13 mouse cellular contexts compared by ENCODE assay signal in genomic region chr12:104174747-104175146, GRCm38 (mm10). TPM values are rescaled to one million over a fixed set of nuclear protein-coding genes. Genes with fewer than 3 reads are reported as not detected.
DNase-seq lines count a peak whose midpoint lies in the region; ATAC-seq lines count a peak whose summit lies in the region.
"Had no signal": no experiment of that assay in that cellular context is flagged by ENCODE, and none has a peak within 500 bp of the region (broad histone marks: within the 10 kb centered on the region; RNA-seq: fewer than 3 reads in every experiment).

No protein-coding gene starts in this region.

- peak overlapping the region; percentile 5; the same call in 1 of the 2 replicates for H3K27ac ChIP-seq in macrophage
- no peak overlapping the region for H3K27ac ChIP-seq in midbrain, embryonic 15.5 days
- H3K27ac ChIP-seq: hindbrain, embryonic 10.5 days; neural tube, embryonic 12.5 days had no signal

- H3K9ac ChIP-seq in midbrain, embryonic 15.5 days = no peak overlapping the region
- H3K9ac ChIP-seq: neural tube, embryonic 12.5 days had no signal

- WGBS in macrophage (ENCODE audit: missing documents) = 2% methylated on average over 3 of the region's 3 CpGs
- 80% methylated on average over 3 of the region's 3 CpGs for WGBS in midbrain, embryonic 15.5 days

- peak; percentile 23 to 30 for DNase-seq in kidney, adult 8-10 months
- DNase-seq in kidney, adult 18-20 months = no peak
- DNase-seq in adrenal gland, postnatal 36 days = peak; percentile 53 to 54
- DNase-seq in heart, postnatal 36 days = peak; percentile 25 to 46
- no peak for DNase-seq in left cerebral cortex, adult 8-10 months (ENCODE audit: low spot score in 2 of 2)
- DNase-seq: thymus, postnatal 4 days had no signal

- H3K9me3 ChIP-seq in midbrain, embryonic 15.5 days = no peaks in the 10 kb centered on the region
- H3K9me3 ChIP-seq: hindbrain, embryonic 10.5 days; neural tube, embryonic 12.5 days had no signal

- no peak for ATAC-seq in midbrain, embryonic 15.5 days (replicated peaks)
- ATAC-seq: forebrain, embryonic 14.5 days had no signal

- no peak overlapping the region for H3K4me3 ChIP-seq in macrophage (ENCODE audit: inconsistent target)
- H3K4me3 ChIP-seq in midbrain, embryonic 15.5 days = no peak overlapping the region
- H3K4me3 ChIP-seq: hindbrain, embryonic 10.5 days; neural tube, embryonic 12.5 days had no signal

- H3K4me2 ChIP-seq in midbrain, embryonic 15.5 days = no peak overlapping the region
- H3K4me2 ChIP-seq: neural tube, embryonic 12.5 days had no signal

- H3K4me1 ChIP-seq in midbrain, embryonic 15.5 days = no peaks in the 10 kb centered on the region
- H3K4me1 ChIP-seq: hindbrain, embryonic 10.5 days; neural tube, embryonic 12.5 days had no signal

- intact Hi-C loops in heart, postnatal 36 days (cut with DNase I) = loop anchor here (5.0 to 10.0 kb wide), 2 partner anchors 107 to 180 kb away; no protein-coding TSS in a partner anchor

- H3K36me3 ChIP-seq in macrophage (ENCODE audit: inconsistent target) = no peaks in the 10 kb centered on the region
- no peaks in the 10 kb centered on the region for H3K36me3 ChIP-seq in midbrain, embryonic 15.5 days (replicated peaks)
- H3K36me3 ChIP-seq: hindbrain, embryonic 10.5 days; neural tube, embryonic 12.5 days had no signal

- no peaks in the 10 kb centered on the region for H3K27me3 ChIP-seq in midbrain, embryonic 15.5 days (replicated peaks)
- H3K27me3 ChIP-seq: neural tube, embryonic 12.5 days had no signal

- H3K79me2 ChIP-seq in macrophage (ENCODE audit: inconsistent target) = no peaks in the 10 kb centered on the region

RNA-seq across cellular contexts. Expression of gene Serpina3c, which starts 21.1 kb away (rescaled TPM):
- total RNA-seq in adrenal gland, postnatal 36 days (2021) = 10 to 100 TPM; 15.0 to 21.3 TPM
- total RNA-seq in heart, postnatal 36 days (2021) = 1 to 10 TPM in 1 of 2 experiments, under 1 TPM in 1; 0.61 to 1.2 TPM
- total RNA-seq in macrophage (2018; cell fraction: chromatin; rRNA removed) = not detected
- total RNA-seq in macrophage (2018; cell fraction: cytosol; rRNA removed) = under 1 TPM in 6 of 26 experiments, not detected in 20; 0.04 to 0.10 (median 0.06) TPM
- total RNA-seq in macrophage (2018; cell fraction: nucleus; rRNA removed) = not detected
- not detected in 3 replicates for polyA plus RNA-seq in macrophage (2018)
- total RNA-seq in left cerebral cortex, adult 8-10 months (2022) = not detected
- polyA plus RNA-seq in midbrain, embryonic 15.5 days (2015; fragmentation: Nextera tagmentation; extraction: Ambion mirVana) = not detected in 2 replicates
- total RNA-seq: MEL had no signal
- polyA plus RNA-seq: forebrain, embryonic 14.5 days; hindbrain, embryonic 10.5 days; neural tube, embryonic 12.5 days had no signal

RNA-seq across cellular contexts. Expression of gene Serpina3f, which starts 39.6 kb away (rescaled TPM):
- under 1 TPM; 0.13 to 0.23 TPM for total RNA-seq in adrenal gland, postnatal 36 days (2021)
- not detected for total RNA-seq in heart, postnatal 36 days (2021)
- total RNA-seq in macrophage (2018; cell fraction: chromatin; rRNA removed) = 1 to 10 TPM in 3 of 26 experiments, under 1 TPM in 7, not detected in 16; 0.40 to 5.2 (median 0.92) TPM
- 10 to 100 TPM in 1 of 26 experiments, 1 to 10 TPM in 13, under 1 TPM in 12; 0.13 to 10.2 (median 3.1) TPM for total RNA-seq in macrophage (2018; cell fraction: cytosol; rRNA removed)
- total RNA-seq in macrophage (2018; cell fraction: nucleus; rRNA removed) = 1 to 10 TPM in 14 of 26 experiments, under 1 TPM in 4, not detected in 8; 0.30 to 5.5 (median 2.2) TPM
- 0.31 to 2.0 TPM (median 0.44 TPM) in 3 replicates for polyA plus RNA-seq in macrophage (2018)
- total RNA-seq in left cerebral cortex, adult 8-10 months (2022) = not detected
- polyA plus RNA-seq in midbrain, embryonic 15.5 days (2015; fragmentation: Nextera tagmentation; extraction: Ambion mirVana) = 0.13 and 0.26 TPM in 2 replicates
- total RNA-seq: layer of hippocampus, postnatal 14 days; MEL had no signal
- polyA plus RNA-seq: hindbrain, embryonic 10.5 days; neural tube, embryonic 12.5 days had no signal

RNA-seq across cellular contexts. Expression of gene Serpina3b, which starts 47.0 kb away (rescaled TPM):
- under 1 TPM; 0.40 to 0.56 TPM for total RNA-seq in adrenal gland, postnatal 36 days (2021)
- not detected for total RNA-seq in heart, postnatal 36 days (2021)
- total RNA-seq in macrophage (2018; cell fraction: chromatin; rRNA removed) = not detected
- not detected for total RNA-seq in macrophage (2018; cell fraction: cytosol; rRNA removed)
- total RNA-seq in macrophage (2018; cell fraction: nucleus; rRNA removed) = not detected
- 0.14 TPM in 1 of 3 replicates, not detected in the others for polyA plus RNA-seq in macrophage (2018)
- not detected for total RNA-seq in left cerebral cortex, adult 8-10 months (2022)
- polyA plus RNA-seq in midbrain, embryonic 15.5 days (2015; fragmentation: Nextera tagmentation; extraction: Ambion mirVana) = not detected in 2 replicates
- total RNA-seq: layer of hippocampus, postnatal 14 days; MEL had no signal
- polyA plus RNA-seq: forebrain, embryonic 14.5 days; hindbrain, embryonic 10.5 days; neural tube, embryonic 12.5 days had no signal

Comparison
In these comparisons a context has a peak if more than half of its experiments do, and no peak if none do; other contexts are left out.
1. DNase-seq: peak in kidney, adult 8-10 months (2 of 2), adrenal gland, postnatal 36 days (2 of 2) and heart, postnatal 36 days (2 of 2); none in kidney, adult 18-20 months (single experiment) and left cerebral cortex, adult 8-10 months (0 of 2).
2. RNA of gene Serpina3c, which starts 21.1 kb away (total RNA-seq): 15.0 to 21.3 TPM in adrenal gland, postnatal 36 days; 0.61 to 1.2 TPM in heart, postnatal 36 days and not detected in left cerebral cortex, adult 8-10 months; every median in the first group is over 4 times any median in the second.